ENCODE assay signal across 17 mouse cellular contexts in the genomic region with DNA sequence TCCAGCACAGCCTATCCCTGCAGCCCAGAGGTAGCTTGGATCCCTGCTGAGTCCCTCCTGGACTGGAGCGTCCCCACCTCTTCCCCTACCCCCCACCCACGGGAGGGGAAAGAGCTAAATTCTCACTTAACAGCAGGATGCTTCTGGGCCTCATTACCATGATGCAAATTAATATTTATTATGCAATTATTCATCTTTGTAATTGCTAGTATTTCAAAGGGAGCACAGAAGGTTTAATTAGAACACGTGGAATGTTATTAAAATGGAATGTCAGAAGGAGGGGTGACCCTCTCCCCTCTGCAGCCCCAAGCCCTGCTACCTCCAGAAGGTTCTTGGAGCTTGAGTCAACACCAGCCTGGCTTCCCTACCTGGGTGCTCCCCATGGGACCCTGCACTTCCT.
"Had no signal": no experiment of that assay in that cellular context is flagged by ENCODE, and none has a peak within 500 bp of the region (broad histone marks: within the 10 kb centered on the region; RNA-seq: fewer than 3 reads in every experiment).

No protein-coding gene starts in this region.

- H3K4me1 ChIP-seq: liver, embryonic 12.5 days had no signal

- H3K4me2 ChIP-seq: limb, embryonic 15.5 days; liver, embryonic 12.5 days; lung, embryonic 14.5 days; midbrain, embryonic 12.5 days; neural tube, embryonic 13.5 days had no signal

- H3K36me3 ChIP-seq: limb, embryonic 15.5 days; liver, embryonic 12.5 days; midbrain, embryonic 12.5 days; neural tube, embryonic 13.5 days had no signal

- H3K4me3 ChIP-seq: limb, embryonic 15.5 days; liver, embryonic 12.5 days; midbrain, embryonic 12.5 days; neural tube, embryonic 13.5 days had no signal

- H3K9ac ChIP-seq: limb, embryonic 15.5 days; liver, embryonic 12.5 days; lung, embryonic 14.5 days; midbrain, embryonic 12.5 days; neural tube, embryonic 13.5 days had no signal

- H3K9me3 ChIP-seq: limb, embryonic 15.5 days; liver, embryonic 12.5 days; midbrain, embryonic 12.5 days; neural tube, embryonic 13.5 days had no signal

- ATAC-seq: liver, embryonic 12.5 days had no signal

- H3K27ac ChIP-seq: kidney, postnatal 0 days; limb, embryonic 15.5 days; liver, embryonic 12.5 days; midbrain, embryonic 12.5 days; neural tube, embryonic 13.5 days had no signal

- DNase-seq: kidney, adult 9 months; kidney, postnatal 36 days; layer of hippocampus, adult 9-11 months; layer of hippocampus, postnatal 36 days; lung, embryonic 14.5 days; lung, postnatal 10 days; lung, postnatal 4 days; retina, postnatal 1 day; right cerebral cortex, postnatal 4 days; spleen, adult 18-20 months; thymus, adult 18-20 months; thymus, postnatal 36 days had no signal
